Mouse (Mus musculus) intestine, postnatal 0 days (tissue): Measurements from ENCODE around the gene Gm3149. TPM values are rescaled to one million over a fixed set of nuclear protein-coding genes. Genes with fewer than 3 reads are reported as not detected.
"Not testable (repeated sequence)": the region's sequence is repeated elsewhere in the genome, so short reads cannot be mapped to it uniquely, and the experiment has no call there.

Source experiments
- ATAC-seq: fragments of 200-750 bp; cut with Nextera tagmentation; 2 replicates; pipeline ENCODE4 v1.8.0; 2017; ENCODE audit warnings: mild to moderate bottlenecking, moderate TSS enrichment, moderate library complexity
- H3K27ac ChIP-seq: fragments of 300-500 bp; sonication (generic); 2 replicates; pipeline ENCODE4 v1.5.1; 2014; ENCODE audit warnings: mild to moderate bottlenecking, low read depth, low read length, moderate library complexity
- H3K27me3 ChIP-seq: fragments of 300-500 bp; sonication (generic); replicated peaks from 2 replicates; pipeline ENCODE4 v1.6.1; 2014; ENCODE audit warnings: low read length, mixed read lengths; ENCODE audit not compliant: control insufficient read depth, insufficient read depth
- H3K36me3 ChIP-seq: fragments of 300-500 bp; sonication (generic); 2 replicates; pipeline ENCODE4 v1.6.1; 2014; ENCODE audit warnings: mild to moderate bottlenecking, moderate library complexity; ENCODE audit not compliant: control insufficient read depth, insufficient read depth
- H3K4me1 ChIP-seq: fragments of 300-500 bp; sonication (generic); replicated peaks from 2 replicates; pipeline ENCODE4 v1.6.1; 2014; ENCODE audit warnings: antibody characterized with exemption, low read length, mixed read lengths; ENCODE audit not compliant: control insufficient read depth, insufficient read depth
- H3K4me2 ChIP-seq: fragments of 300-500 bp; sonication (generic); replicated peaks from 2 replicates; pipeline ENCODE4 v1.6.1; 2014; ENCODE audit warnings: low read depth, mild to moderate bottlenecking, moderate library complexity
- H3K4me3 ChIP-seq: fragments of 300-500 bp; sonication (generic); 2 replicates; pipeline ENCODE4 v1.5.1; 2014; ENCODE audit warnings: low read depth, low read length
- H3K9ac ChIP-seq: fragments of 300-500 bp; sonication (generic); 2 replicates; pipeline ENCODE4 v1.6.1; 2014; ENCODE audit warnings: mild to moderate bottlenecking, low read depth, low read length
- H3K9me3 ChIP-seq: fragments of 300-500 bp; sonication (generic); 2 replicates; pipeline ENCODE4 v1.6.1; 2016; ENCODE audit warnings: mixed run types; ENCODE audit not compliant: control insufficient read depth
- CTCF ChIP-seq: sonication (generic); IDR thresholded peaks from 2 replicates; pipeline ENCODE4 v1.5.1; 2016; ENCODE audit warnings: low read depth, mild to moderate bottlenecking, control low read depth, antibody characterized with exemption, moderate library complexity
- WGBS: fragments of 180-500 bp; shearing (Covaris S2); extraction: QIAGEN DNeasy Blood & Tissue Kit; methylation state at CpG from one replicate; pipeline ENCODE4 v1.1.7; 2014; 5-methylcytosine and 5-hydroxymethylcytosine counted together
- polyA plus RNA-seq: library from polyadenylated mRNA; unstranded; fragments of >200 nt; fragmentation: Nextera tagmentation; extraction: Ambion mirVana; gene quantifications from 2 replicates; pipeline ENCODE4 v1.2.1, GENCODE M21; 2015

Gm3149 gene
- polyA plus RNA-seq = not detected in 2 replicates

DNA sequence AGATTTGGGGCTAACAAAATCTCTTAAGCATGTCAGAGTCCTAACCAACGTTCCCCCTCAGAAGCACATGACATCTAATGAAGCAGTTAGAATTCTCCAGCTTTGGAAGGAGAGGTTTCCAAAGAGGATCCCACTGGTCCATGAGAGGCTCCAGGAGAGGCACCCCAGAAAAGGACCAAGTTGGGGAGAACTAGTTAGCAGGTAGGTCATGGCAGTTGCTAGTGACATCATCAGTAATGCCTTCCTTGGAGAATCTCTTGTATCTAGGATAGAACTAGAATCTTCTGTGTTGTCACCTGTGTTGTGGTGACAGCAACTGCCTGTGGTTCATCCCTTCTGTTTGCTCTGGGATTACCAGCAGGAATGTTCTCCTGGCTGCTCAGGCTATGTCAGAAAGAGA lies at the start of gene Gm3149:
Gene Gm3149 (plus strand): TSS at position 301 of the 400 bp plus-strand sequence.
- H3K27ac ChIP-seq, H3K9me3 ChIP-seq, H3K4me2 ChIP-seq, ATAC-seq, H3K9ac ChIP-seq, H3K4me1 ChIP-seq, H3K4me3 ChIP-seq, H3K27me3 ChIP-seq, H3K36me3 ChIP-seq: not testable (repeated sequence)
- WGBS = no CpG with 5 or more reads among the region's 1 CpGs

DNA sequence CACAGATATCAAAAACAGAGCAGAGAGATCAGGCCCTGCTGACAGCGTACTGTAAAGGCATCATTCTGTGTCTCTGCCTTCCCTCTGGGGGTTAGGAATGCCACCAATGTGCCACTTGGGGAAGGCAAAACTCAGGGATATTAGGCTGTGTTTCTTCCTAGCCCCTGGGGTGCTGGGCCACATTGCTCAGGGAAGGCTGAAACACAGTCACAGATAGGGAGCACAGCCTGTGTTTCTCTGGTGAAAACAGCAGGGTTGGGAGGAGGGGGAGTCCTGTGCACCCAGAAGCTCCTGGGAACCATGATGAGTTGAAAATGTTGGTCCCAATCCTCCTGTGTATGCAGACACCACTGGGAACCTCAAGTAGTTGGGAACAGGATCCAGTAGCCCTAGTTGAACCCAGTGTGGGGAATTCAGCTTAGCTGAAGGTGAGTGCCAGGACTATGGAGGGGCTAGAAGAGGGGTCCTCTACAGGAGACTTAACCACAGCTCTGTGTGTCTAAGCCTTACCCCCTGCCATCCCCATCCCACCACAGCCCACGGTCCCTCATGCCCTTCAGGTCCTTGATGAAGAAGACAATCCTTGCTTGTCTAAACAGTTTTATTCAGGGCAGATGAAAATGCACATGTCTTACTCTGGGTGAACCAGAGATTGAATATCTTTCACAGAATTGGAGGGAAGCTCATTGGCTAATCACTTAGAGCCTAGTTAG lies 47.7 kb upstream of the Gm3149 start:
- H3K4me3 ChIP-seq, H3K9me3 ChIP-seq, H3K27me3 ChIP-seq, H3K27ac ChIP-seq, H3K36me3 ChIP-seq, H3K4me2 ChIP-seq, H3K4me1 ChIP-seq, H3K9ac ChIP-seq, ATAC-seq: not testable (repeated sequence)
- 80% methylated on average over 2 of the region's 2 CpGs for WGBS

DNA sequence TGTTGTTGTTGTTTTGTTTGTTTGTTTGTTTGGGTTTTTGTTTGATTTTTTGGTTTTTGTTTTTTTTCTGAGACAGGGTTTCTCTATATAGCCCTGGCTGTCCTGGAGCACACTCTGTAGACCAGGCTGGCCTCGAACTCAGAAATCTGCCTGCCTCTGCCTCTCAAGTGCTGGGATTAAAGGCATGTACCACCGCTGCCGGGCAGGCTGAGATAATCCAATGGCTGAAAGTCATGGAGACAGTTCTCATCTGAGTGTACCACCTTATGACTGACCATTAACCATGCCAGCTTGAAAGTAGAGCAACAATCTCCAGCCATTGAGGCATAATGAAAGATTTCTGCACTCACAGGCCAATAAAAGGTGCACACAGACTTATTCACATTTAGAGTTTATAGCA lies 37.3 kb upstream of the Gm3149 start:
- not testable (repeated sequence) for ATAC-seq, H3K4me1 ChIP-seq, H3K9ac ChIP-seq, H3K27me3 ChIP-seq, H3K27ac ChIP-seq, H3K9me3 ChIP-seq, H3K4me2 ChIP-seq, H3K4me3 ChIP-seq, H3K36me3 ChIP-seq
- WGBS = 83% methylated on average over 2 of the region's 3 CpGs

DNA sequence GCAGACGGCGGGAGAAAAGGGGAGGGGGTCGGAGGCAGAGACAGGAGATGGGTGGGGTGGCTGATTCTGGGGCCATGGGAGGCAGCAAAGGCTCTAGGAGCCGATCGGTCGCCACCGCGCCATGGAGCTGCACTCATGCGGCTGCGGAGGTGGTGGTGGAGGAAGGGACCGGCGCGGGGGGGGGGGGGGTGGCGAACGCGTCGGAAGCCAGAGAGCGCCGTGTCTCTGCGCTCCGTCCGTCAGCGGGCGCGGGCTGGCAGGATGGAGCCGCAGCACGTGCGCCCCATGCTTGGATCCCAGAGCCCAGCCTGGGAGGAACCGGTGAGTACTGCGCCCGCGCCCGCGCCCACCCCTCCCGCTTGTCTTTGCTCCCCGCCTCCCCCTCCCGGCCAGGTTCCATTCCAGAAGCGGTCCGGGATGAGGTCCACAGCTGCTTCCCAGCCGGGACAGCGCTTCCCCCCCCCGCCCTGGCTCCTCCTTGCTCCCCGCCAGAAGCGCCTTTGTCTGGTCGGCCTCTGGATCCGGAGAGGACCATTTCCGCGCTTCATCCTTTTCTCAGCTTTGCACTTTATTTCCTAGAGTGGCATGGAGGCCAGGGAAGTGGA lies 17.5 kb downstream of the Gm3149 start, which contains the start of gene 2610042L04Rik:
Gene 2610042L04Rik (plus strand): TSS at position 288 of the 605 bp plus-strand sequence.
- Histone ChIP-seq H3K4me2 (peak within 1 kb of the TSS; percentile 53), H3K4me3 (peak within 1 kb of the TSS; percentile 14; the same call in 1 of the 2 replicates)
- H3K27me3 ChIP-seq, ATAC-seq, H3K9me3 ChIP-seq, H3K4me1 ChIP-seq, H3K9ac ChIP-seq, H3K36me3 ChIP-seq, H3K27ac ChIP-seq: not testable (repeated sequence)
- 1% methylated on average over 18 of the region's 48 CpGs for whole genome bisulfite sequencing

DNA sequence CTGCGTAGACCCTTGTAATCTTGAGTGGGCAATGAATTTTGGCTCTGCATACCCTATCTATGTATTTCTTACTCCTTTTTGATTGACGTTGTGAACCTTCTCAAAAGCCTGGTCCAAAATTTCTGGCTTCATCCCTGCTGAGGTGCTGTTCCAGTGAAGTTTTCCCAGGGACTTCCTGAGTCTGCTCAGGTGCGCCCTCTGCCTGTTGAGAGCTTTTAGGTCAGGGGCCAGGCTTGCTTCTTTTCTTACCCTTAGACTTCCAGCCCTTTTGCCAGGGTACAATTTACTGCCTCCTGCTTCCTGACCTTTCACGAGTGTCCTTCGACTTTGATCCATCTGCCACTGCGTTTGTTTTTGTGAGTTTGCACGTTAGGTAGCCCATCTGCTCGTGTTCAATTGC lies 18.4 kb downstream of the Gm3149 start:
- not testable (repeated sequence) for H3K4me2 ChIP-seq, H3K27me3 ChIP-seq, H3K4me1 ChIP-seq, H3K9me3 ChIP-seq, H3K4me3 ChIP-seq, H3K36me3 ChIP-seq, H3K27ac ChIP-seq, ATAC-seq, H3K9ac ChIP-seq
- WGBS = 8% methylated on average over 6 of the region's 8 CpGs
- peak; percentile 48 for TF ChIP-seq CTCF

DNA sequence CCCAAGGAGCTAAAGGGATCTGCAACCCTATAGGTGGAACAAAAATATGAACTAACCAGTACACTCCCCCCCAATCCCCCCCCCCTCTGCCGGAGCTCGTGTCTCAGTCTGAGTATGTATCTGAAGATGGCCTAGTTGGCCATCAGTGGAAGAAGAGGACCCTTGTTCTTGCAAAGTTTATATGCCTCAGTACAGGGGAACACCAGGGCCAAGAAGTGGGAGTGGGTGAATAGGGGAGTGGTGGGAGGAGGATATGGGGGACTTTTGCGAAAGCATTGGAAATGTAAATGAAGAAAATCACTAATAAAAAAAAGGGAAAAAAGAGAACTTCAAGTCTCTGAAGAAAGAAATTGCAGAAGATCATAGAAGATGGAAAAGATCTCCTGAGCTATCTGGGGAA lies 51.9 kb downstream of the Gm3149 start:
- not testable (repeated sequence) for H3K9me3 ChIP-seq, H3K4me2 ChIP-seq, H3K27me3 ChIP-seq, H3K4me1 ChIP-seq, ATAC-seq, H3K36me3 ChIP-seq, H3K27ac ChIP-seq, H3K9ac ChIP-seq, H3K4me3 ChIP-seq
- WGBS = 89% methylated on average over 3 of the region's 3 CpGs

DNA sequence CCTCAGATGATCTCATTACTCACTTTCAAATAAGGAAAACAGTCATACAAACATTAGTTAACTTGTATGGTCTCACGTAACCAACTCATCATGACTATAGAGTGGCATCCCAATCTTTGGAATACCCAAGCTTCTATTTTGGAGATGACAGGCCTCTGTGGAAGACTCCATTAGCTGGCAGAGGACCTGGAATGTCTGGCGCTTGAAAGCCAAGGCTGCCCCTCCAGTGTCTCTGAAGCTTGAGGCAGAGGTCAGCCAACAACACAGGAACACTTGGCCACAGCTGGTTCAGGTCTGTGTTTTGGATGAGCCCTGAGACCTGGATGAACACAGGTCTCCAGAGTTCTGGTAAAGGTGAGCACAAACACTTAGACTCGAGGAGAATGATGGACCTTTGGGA lies 52.6 kb downstream of the Gm3149 start:
- H3K4me2 ChIP-seq, H3K4me3 ChIP-seq, ATAC-seq, H3K9me3 ChIP-seq, H3K27ac ChIP-seq, H3K9ac ChIP-seq, H3K36me3 ChIP-seq, H3K4me1 ChIP-seq, H3K27me3 ChIP-seq: not testable (repeated sequence)
- 65% methylated on average over 3 of the region's 3 CpGs for WGBS

Other genes starting within 250 kb of the Gm3149 start
- gene Gm3115, start 233.2 kb upstream of the Gm3149 start, polyA plus RNA-seq = not detected in 2 replicates
- gene Gm8108, start 206.8 kb upstream of the Gm3149 start, polyA plus RNA-seq = 0.26 and 0.31 TPM in 2 replicates
- gene Gm3127, start 152.3 kb upstream of the Gm3149 start, polyA plus RNA-seq = not detected in 2 replicates
- 0.21 TPM in 1 of 2 replicates, not detected in the other for gene Gm2974, start 134.7 kb upstream of the Gm3149 start, polyA plus RNA-seq
- not detected in 2 replicates for gene Gm3138, start 67.7 kb upstream of the Gm3149 start, polyA plus RNA-seq
- not detected in 2 replicates for gene 2610042L04Rik, start 17.5 kb downstream of the Gm3149 start, polyA plus RNA-seq
- gene Gm3159, start 80.2 kb downstream of the Gm3149 start, polyA plus RNA-seq = not detected in 2 replicates
- gene Gm3164, start 98.2 kb downstream of the Gm3149 start, polyA plus RNA-seq = 0.18 TPM in 1 of 2 replicates, not detected in the other
- not detected in 2 replicates for gene Gm3173, start 113.7 kb downstream of the Gm3149 start, polyA plus RNA-seq
- not detected in 2 replicates for gene Gm3182, start 164.5 kb downstream of the Gm3149 start, polyA plus RNA-seq
- not detected in 2 replicates for gene Gm3047, start 238.1 kb downstream of the Gm3149 start, polyA plus RNA-seq